Mouse (Mus musculus): Measurements from ENCODE around the gene Tmprss6. TPM values are rescaled to one million over a fixed set of nuclear protein-coding genes. Genes with fewer than 3 reads are reported as not detected.

Tmprss6 gene
- polyA plus RNA-seq, 1 experiment = not detected

GRCm38 (mm10) chr15:78505541-78505940, 37.1 kb upstream of the Tmprss6 start:
- no peak overlapping the region for H3K4me3 ChIP-seq (ENCODE audit: insufficient read depth, low read length)
- TF ChIP-seq POLR2A (IDR thresholded peaks at IDR 0.05; ENCODE audit: low read depth, low read length) (no peak), CTCF (IDR thresholded peaks at IDR 0.05; ENCODE audit: borderline replicate concordance, insufficient read depth, low read length) (no peak)
- no peak overlapping the region for H3K27ac ChIP-seq (ENCODE audit: insufficient read depth, low read length)
- no peaks in the 10 kb centered on the region for H3K4me1 ChIP-seq (ENCODE audit: control insufficient read depth, insufficient read depth, low read length)

GRCm38 (mm10) chr15:78504816-78505215, 36.4 kb upstream of the Tmprss6 start:
- no peak for TF ChIP-seq CTCF (IDR thresholded peaks at IDR 0.05; ENCODE audit: borderline replicate concordance, insufficient read depth, low read length)
- no peak for TF ChIP-seq POLR2A (IDR thresholded peaks at IDR 0.05; ENCODE audit: low read depth, low read length)
- Histone ChIP-seq H3K27ac (ENCODE audit: insufficient read depth, low read length) (no peak overlapping the region), H3K4me1 (ENCODE audit: control insufficient read depth, insufficient read depth, low read length) (no peaks in the 10 kb centered on the region), H3K4me3 (ENCODE audit: insufficient read depth, low read length) (no peak overlapping the region)

DNA sequence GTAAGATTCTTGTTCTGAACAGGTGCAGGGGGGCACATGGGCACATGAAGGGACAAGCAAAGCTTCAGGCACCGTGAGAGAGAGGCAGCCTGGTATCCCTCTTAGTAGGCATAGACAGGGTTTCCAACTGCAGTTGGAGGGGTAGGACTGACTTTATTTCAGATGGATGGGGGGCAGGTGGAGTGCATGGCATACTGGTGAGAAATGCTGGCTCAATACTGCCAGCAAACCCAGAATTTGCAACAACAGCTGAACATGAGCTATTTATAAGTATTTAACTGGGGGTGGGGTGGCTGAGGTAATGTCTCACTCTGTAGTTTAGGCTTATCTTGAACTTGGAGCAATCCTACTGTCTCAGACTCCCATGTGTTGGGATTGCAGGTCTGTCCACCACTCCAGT, 35.6 kb upstream of the Tmprss6 start:
- no peaks in the 10 kb centered on the region for H3K4me1 ChIP-seq (ENCODE audit: control insufficient read depth, insufficient read depth, low read length)
- no peak for TF ChIP-seq POLR2A (IDR thresholded peaks at IDR 0.05; ENCODE audit: low read depth, low read length)
- no peak for TF ChIP-seq CTCF (IDR thresholded peaks at IDR 0.05; ENCODE audit: borderline replicate concordance, insufficient read depth, low read length)
- H3K4me3 ChIP-seq (ENCODE audit: insufficient read depth, low read length) = no peak overlapping the region
- H3K27ac ChIP-seq (ENCODE audit: insufficient read depth, low read length) = no peak overlapping the region

DNA sequence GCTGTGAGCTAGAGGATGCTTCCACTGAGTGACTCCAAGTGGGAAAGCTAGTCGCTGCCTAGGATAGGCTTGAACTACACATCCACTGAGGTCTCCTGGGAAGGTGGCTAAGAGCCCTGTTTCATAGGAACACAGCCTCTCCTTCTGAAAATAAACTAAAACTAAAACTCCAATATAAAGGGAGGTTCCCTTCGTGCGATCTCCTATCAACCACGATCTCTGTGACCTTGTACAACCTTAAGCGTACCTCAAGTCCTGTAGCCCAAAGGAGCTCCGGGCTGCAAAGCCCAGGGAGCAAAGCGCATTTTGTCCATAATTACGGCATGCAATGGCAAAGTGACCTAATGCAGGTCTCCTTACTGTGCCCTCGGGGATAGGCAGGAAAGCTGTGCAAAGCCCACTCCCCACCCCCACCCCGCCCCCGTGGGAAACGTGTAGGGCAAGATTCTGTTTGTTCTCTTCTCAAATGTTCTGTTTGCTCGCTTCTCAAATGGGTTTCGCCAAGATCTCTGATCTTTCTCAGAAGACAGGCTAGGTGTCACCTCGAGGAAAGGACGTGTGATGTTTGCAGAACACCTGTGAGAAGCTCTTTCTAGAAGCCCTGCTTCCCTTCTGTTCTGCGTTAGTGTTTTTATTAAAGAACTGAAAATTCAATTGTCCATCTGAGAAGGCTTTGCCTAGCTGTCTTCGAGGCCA, 34.2 kb upstream of the Tmprss6 start:
- no peak overlapping the region for H3K27ac ChIP-seq (ENCODE audit: insufficient read depth, low read length)

DNA sequence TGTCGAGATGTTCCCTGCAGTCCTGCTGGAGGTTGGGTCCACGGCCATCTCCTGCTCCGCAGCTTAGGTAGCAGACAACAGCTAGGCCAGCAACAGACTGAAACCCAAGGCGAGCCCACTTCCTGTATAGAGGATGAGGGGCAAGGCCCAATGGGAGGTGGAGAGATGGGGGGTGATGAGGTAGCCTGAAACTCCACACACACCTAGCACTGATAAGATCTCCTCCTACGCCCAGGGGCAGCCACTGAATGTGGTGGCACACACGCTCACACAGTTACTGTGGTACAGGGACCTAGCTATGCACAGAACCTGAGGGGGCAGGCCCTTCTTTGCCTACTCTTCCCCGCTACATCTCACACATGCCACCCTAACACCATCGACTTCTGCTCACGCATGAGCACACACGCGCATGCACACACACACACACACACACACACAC, 26.6 kb upstream of the Tmprss6 start, which contains the start of gene Il2rb:
Gene Il2rb (minus strand): TSS at position 304 of the 439 bp plus-strand sequence.
- H3K4me1 ChIP-seq (ENCODE audit: control insufficient read depth, insufficient read depth, low read length) = no peaks in the 10 kb centered on the region
- H3K27ac ChIP-seq (ENCODE audit: insufficient read depth, low read length) = no peak within 1 kb of the TSS
- TF ChIP-seq CTCF (IDR thresholded peaks at IDR 0.05; ENCODE audit: borderline replicate concordance, insufficient read depth, low read length) = no peak
- no peak for TF ChIP-seq POLR2A (IDR thresholded peaks at IDR 0.05; ENCODE audit: low read depth, low read length)
- H3K4me3 ChIP-seq (ENCODE audit: insufficient read depth, low read length) = no peak within 1 kb of the TSS

More for the DNA sequence above, 34.2 kb upstream of the Tmprss6 start:
- TF ChIP-seq POLR2A (IDR thresholded peaks at IDR 0.05; ENCODE audit: low read depth, low read length) (no peak), CTCF (IDR thresholded peaks at IDR 0.05; ENCODE audit: borderline replicate concordance, insufficient read depth, low read length) (no peak)
- Histone ChIP-seq H3K4me1 (ENCODE audit: control insufficient read depth, insufficient read depth, low read length) (no peaks in the 10 kb centered on the region), H3K4me3 (ENCODE audit: insufficient read depth, low read length) (no peak overlapping the region)

DNA sequence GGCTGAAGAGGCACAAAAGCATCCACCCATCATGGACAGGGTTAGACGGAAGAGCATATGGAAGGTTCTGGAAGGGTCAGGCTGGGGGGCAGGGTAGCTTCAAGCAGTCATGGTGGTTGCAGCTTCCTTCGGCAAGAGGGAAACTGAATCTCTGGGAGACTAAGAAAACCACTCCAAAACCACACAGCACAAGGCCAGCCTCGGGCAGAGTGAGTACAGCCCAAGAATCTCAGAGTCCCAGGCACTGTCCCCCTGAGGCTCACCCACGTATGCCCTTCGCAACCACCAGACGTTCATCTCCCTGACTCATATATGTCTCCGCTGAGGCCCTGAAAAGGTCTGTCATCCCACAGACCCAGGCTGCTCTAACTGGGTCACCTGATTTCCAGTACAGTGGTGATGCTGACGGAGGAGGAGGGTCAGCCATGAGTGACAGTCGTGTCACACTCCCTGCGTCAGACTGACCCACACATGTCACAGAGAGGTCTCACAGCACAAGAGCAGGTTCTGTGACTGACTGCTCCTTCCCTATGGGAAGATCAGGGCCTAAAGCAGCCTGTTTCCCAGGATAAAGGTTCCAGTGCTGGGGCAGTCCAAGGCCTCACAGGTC, 25.1 kb upstream of the Tmprss6 start:
- Histone ChIP-seq H3K4me1 (ENCODE audit: control insufficient read depth, insufficient read depth, low read length) (no peaks in the 10 kb centered on the region), H3K4me3 (ENCODE audit: insufficient read depth, low read length) (no peak overlapping the region), H3K27ac (ENCODE audit: insufficient read depth, low read length) (no peak overlapping the region)
- TF ChIP-seq CTCF (IDR thresholded peaks at IDR 0.05; ENCODE audit: borderline replicate concordance, insufficient read depth, low read length) = no peak
- TF ChIP-seq POLR2A (IDR thresholded peaks at IDR 0.05; ENCODE audit: low read depth, low read length) = no peak

DNA sequence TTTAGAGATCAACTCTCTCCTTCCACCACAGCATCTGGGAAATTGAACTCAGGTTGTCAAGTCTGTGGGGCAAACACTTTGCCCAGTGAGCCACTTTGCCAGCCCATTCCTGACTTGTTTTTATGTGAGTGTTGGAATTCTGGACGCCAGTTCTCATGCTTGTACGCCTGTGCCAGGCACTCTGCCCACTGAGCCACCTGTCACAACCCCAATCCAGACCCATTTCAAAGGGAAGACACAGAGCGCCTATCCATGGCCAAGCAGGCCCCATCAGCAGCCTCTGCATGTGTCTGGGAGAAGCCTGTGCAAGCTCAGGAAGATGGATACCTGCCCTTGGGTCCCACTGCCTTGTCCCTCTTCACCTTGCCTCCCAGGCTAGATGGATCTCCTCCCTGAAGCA, 22.9 kb upstream of the Tmprss6 start:
- no peak overlapping the region for H3K4me3 ChIP-seq (ENCODE audit: insufficient read depth, low read length)
- no peaks in the 10 kb centered on the region for H3K4me1 ChIP-seq (ENCODE audit: control insufficient read depth, insufficient read depth, low read length)
- no peak for TF ChIP-seq POLR2A (IDR thresholded peaks at IDR 0.05; ENCODE audit: low read depth, low read length)
- no peak for TF ChIP-seq CTCF (IDR thresholded peaks at IDR 0.05; ENCODE audit: borderline replicate concordance, insufficient read depth, low read length)
- H3K27ac ChIP-seq (ENCODE audit: insufficient read depth, low read length) = no peak overlapping the region

- TF ChIP-seq CTCF (IDR thresholded peaks at IDR 0.05; ENCODE audit: borderline replicate concordance, insufficient read depth, low read length) = no peak
- Histone ChIP-seq H3K4me1 (ENCODE audit: control insufficient read depth, insufficient read depth, low read length) (no peaks in the 10 kb centered on the region), H3K27ac (ENCODE audit: insufficient read depth, low read length) (no peak overlapping the region), H3K4me3 (ENCODE audit: insufficient read depth, low read length) (no peak overlapping the region)
These were observed 21.5 kb upstream of the Tmprss6 start for GRCm38 (mm10) chr15:78489906-78490305.

DNA sequence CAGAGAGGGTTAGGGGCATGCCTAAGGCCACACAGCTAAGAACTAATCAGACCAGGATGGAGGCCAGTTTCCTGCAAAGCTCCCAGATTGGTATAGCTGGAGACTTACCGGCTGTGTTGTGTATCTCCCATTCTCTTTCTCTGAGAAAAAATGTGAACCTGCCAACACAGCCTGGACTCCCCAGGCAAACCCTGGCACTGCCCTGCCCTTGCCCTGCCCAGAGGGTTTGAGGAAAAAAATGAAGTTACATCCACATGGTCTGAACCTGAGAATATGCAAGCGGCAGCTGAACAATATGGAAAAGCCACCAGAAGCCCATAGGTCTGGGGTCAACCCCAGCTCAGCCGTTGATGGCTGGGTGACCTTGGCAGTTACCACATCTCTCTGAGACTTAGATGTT, 20.8 kb upstream of the Tmprss6 start:
- TF ChIP-seq CTCF (IDR thresholded peaks at IDR 0.05; ENCODE audit: borderline replicate concordance, insufficient read depth, low read length) (no peak), POLR2A (IDR thresholded peaks at IDR 0.05; ENCODE audit: low read depth, low read length) (no peak)
- no peak overlapping the region for H3K4me3 ChIP-seq (ENCODE audit: insufficient read depth, low read length)
- H3K27ac ChIP-seq (ENCODE audit: insufficient read depth, low read length) = no peak overlapping the region
- H3K4me1 ChIP-seq (ENCODE audit: control insufficient read depth, insufficient read depth, low read length) = no peaks in the 10 kb centered on the region

DNA sequence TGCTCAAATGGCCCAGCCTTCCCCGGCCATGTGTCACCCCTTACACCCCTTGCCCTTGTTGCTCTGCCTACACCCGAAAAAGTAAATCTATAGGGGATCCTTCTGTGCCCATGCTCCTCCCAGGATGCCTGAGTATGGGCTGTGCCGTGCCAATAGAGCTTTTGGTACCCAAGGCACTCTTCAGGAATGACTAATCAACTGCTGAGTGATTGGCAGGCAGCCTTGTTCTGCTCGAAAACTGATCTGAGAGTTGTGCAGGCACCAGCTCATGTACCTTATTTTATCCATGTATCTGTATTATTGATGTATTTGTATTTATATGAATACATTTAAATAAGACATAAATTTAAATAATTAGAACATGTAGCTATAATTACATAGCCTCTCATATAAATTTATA, 18.6 kb upstream of the Tmprss6 start:
- TF ChIP-seq POLR2A (IDR thresholded peaks at IDR 0.05; ENCODE audit: low read depth, low read length) (no peak), CTCF (IDR thresholded peaks at IDR 0.05; ENCODE audit: borderline replicate concordance, insufficient read depth, low read length) (no peak)
- Histone ChIP-seq H3K4me3 (ENCODE audit: insufficient read depth, low read length) (no peak overlapping the region), H3K4me1 (ENCODE audit: control insufficient read depth, insufficient read depth, low read length) (0 out of 2 replicates have a peak, but pooled peaks cover 6% of the 10 kb centered on the region), H3K27ac (ENCODE audit: insufficient read depth, low read length) (no peak overlapping the region)
